Comparison of ENCODE assay signal across 8 mouse cellular contexts in genomic region chr1:89525825-89526224, GRCm38 (mm10).
DNase-seq lines count a peak whose midpoint lies in the region; ATAC-seq and TF ChIP-seq lines count a peak whose summit lies in the region.

No protein-coding gene starts in this region.

- peaks cover 7% of the 10 kb centered on the region; the same call in 1 of the 2 replicates for H3K4me1 ChIP-seq in kidney, embryonic 14.5 days (ENCODE audit: control insufficient read depth, insufficient read depth, low read length)
- peaks cover 6% of the 10 kb centered on the region for H3K4me1 ChIP-seq in embryonic fibroblast, embryonic 13.5 days (ENCODE audit: control insufficient read depth, insufficient read depth, low read length)
- peaks cover 23% of the 10 kb centered on the region for H3K4me1 ChIP-seq in kidney, adult 2 months (ENCODE audit: control insufficient read depth, insufficient read depth, low read length)
- peaks cover 15% of the 10 kb centered on the region; the same call in 1 of the 2 replicates for H3K4me1 ChIP-seq in limb, embryonic 14.5 days (ENCODE audit: control insufficient read depth, insufficient read depth, low read length)

- no peaks in the 10 kb centered on the region for H3K9me3 ChIP-seq in kidney, embryonic 14.5 days (ENCODE audit: control insufficient read depth, low read length)
- no peaks in the 10 kb centered on the region for H3K9me3 ChIP-seq in limb, embryonic 14.5 days (ENCODE audit: control insufficient read depth, low read length)

- peak; percentile 80 for TF ChIP-seq CTCF in embryonic fibroblast, embryonic 13.5 days (IDR thresholded peaks at IDR 0.05; ENCODE audit: borderline replicate concordance, insufficient read depth, low read length)
- peak; percentile 84 for TF ChIP-seq CTCF in kidney, adult 2 months (conservative IDR thresholded peaks at IDR 0.05; ENCODE audit: insufficient read depth, insufficient read length, low read depth, low read length)

- H3K4me3 ChIP-seq in kidney, embryonic 14.5 days (ENCODE audit: low read length) = no peak overlapping the region
- H3K4me3 ChIP-seq in embryonic fibroblast, embryonic 13.5 days (ENCODE audit: insufficient read depth, low read length) = no peak overlapping the region
- no peak overlapping the region for H3K4me3 ChIP-seq in kidney, adult 2 months (ENCODE audit: insufficient read depth, low read depth, low read length)
- no peak overlapping the region for H3K4me3 ChIP-seq in limb, embryonic 14.5 days (replicated peaks; ENCODE audit: low read length)

- TF ChIP-seq POLR2A in embryonic fibroblast, embryonic 13.5 days (IDR thresholded peaks at IDR 0.05; ENCODE audit: low read depth, low read length) = no peak
- no peak for TF ChIP-seq POLR2A in kidney, adult 2 months (IDR thresholded peaks at IDR 0.05; ENCODE audit: low read depth, low read length)
- TF ChIP-seq POLR2A in limb, embryonic 14.5 days (IDR thresholded peaks at IDR 0.05; ENCODE audit: borderline replicate concordance, extremely low read depth, insufficient read depth, insufficient read length) = no peak

- ATAC-seq in kidney, embryonic 14.5 days (ENCODE audit: low FRiP score, low TSS enrichment) = no peak
- peak; percentile 60; the same call in 1 of the 2 replicates for ATAC-seq in limb, embryonic 14.5 days (ENCODE audit: low FRiP score, low read depth)

- H3K4me2 ChIP-seq in kidney, embryonic 14.5 days (replicated peaks; ENCODE audit: low read depth, low read length) = no peak overlapping the region
- 0 out of 2 replicates have a peak overlapping the region, but pooled peaks have one; percentile 16 for H3K4me2 ChIP-seq in limb, embryonic 14.5 days (replicated peaks; ENCODE audit: low read depth, low read length, severe bottlenecking)

- peak; percentile 74 for DNase-seq in kidney, adult 11 months
- peak; percentile 71 for DNase-seq in adipocyte (ENCODE audit: low spot score)
- peak; percentile 83 for DNase-seq in kidney, adult 2 months
- peak; percentile 66 for DNase-seq in limb, embryonic 14.5 days (ENCODE audit: low spot score)
- peak; percentile 66 to 67 for DNase-seq in right cerebral cortex, postnatal 10 days (ENCODE audit: low spot score in 2 of 2)
- no peak for DNase-seq in spleen, postnatal 14 days (ENCODE audit: low spot score in 2 of 2)

- H3K36me3 ChIP-seq in kidney, embryonic 14.5 days (ENCODE audit: control insufficient read depth, insufficient read depth, low read length) = no peaks in the 10 kb centered on the region
- H3K36me3 ChIP-seq in kidney, adult 2 months (ENCODE audit: control insufficient read depth, insufficient read depth, low read length) = no peaks in the 10 kb centered on the region
- H3K36me3 ChIP-seq in limb, embryonic 14.5 days (ENCODE audit: control insufficient read depth, insufficient read depth, low read length) = no peaks in the 10 kb centered on the region

- H3K9ac ChIP-seq in kidney, embryonic 14.5 days (ENCODE audit: low read depth, low read length) = no peak overlapping the region
- H3K9ac ChIP-seq in limb, embryonic 14.5 days (ENCODE audit: low read depth, low read length, severe bottlenecking) = no peak overlapping the region

- WGBS in kidney, embryonic 14.5 days = 45% methylated on average over 13 of the region's 13 CpGs
- 25% methylated on average over 13 of the region's 13 CpGs for WGBS in kidney, adult 2 months
- WGBS in limb, embryonic 14.5 days = 24% methylated on average over 13 of the region's 13 CpGs

- H3K27me3 ChIP-seq in kidney, embryonic 14.5 days (ENCODE audit: control insufficient read depth, insufficient read depth, low read length) = no peaks in the 10 kb centered on the region
- no peaks in the 10 kb centered on the region for H3K27me3 ChIP-seq in kidney, adult 2 months (replicated peaks; ENCODE audit: control insufficient read depth, insufficient read depth, low read length)
- H3K27me3 ChIP-seq in limb, embryonic 14.5 days (ENCODE audit: control insufficient read depth, insufficient read depth, low read length) = no peaks in the 10 kb centered on the region

- H3K27ac ChIP-seq in kidney, embryonic 14.5 days (ENCODE audit: low read depth, low read length) = no peak overlapping the region
- H3K27ac ChIP-seq in embryonic fibroblast, embryonic 13.5 days (ENCODE audit: insufficient read depth, low read length) = no peak overlapping the region
- no peak overlapping the region for H3K27ac ChIP-seq in kidney, adult 2 months (ENCODE audit: insufficient read depth, low read depth, low read length)
- H3K27ac ChIP-seq in limb, embryonic 14.5 days (replicated peaks; ENCODE audit: low read depth, low read length) = no peak overlapping the region

Comparison
In these comparisons a context has a peak if more than half of its experiments do, and no peak if none do; other contexts are left out.
1. DNase-seq: peak in kidney, adult 11 months (single experiment), adipocyte (single experiment), kidney, adult 2 months (single experiment), limb, embryonic 14.5 days (single experiment) and right cerebral cortex, postnatal 10 days (2 of 2); none in spleen, postnatal 14 days (0 of 2).